Mouse (Mus musculus) lung, postnatal 0 days (tissue): Measurements from ENCODE around the gene Tor1aip1. TPM values are rescaled to one million over a fixed set of nuclear protein-coding genes. Genes with fewer than 3 reads are reported as not detected.

Experiments
- ATAC-seq: fragments of 200-750 bp; cut with Nextera tagmentation; 2 replicates; pipeline ENCODE4 v1.8.0; 2017; ENCODE audit warnings: moderate library complexity
- DNase-seq: peaks from one replicate; pipeline ENCODE4 v3.0.0-alpha.2; 2016; ENCODE audit warnings: low spot score
- H3K27ac ChIP-seq: fragments of 300-500 bp; sonication (generic); 2 replicates; pipeline ENCODE4 v1.5.1; 2014; ENCODE audit warnings: antibody characterized with exemption, mild to moderate bottlenecking, low read length, mixed read lengths
- H3K27me3 ChIP-seq: fragments of 300-500 bp; sonication (generic); replicated peaks from 2 replicates; pipeline ENCODE4 v1.6.1; 2014; ENCODE audit warnings: low read length, mixed read lengths; ENCODE audit not compliant: insufficient read depth
- H3K36me3 ChIP-seq: fragments of 300-500 bp; sonication (generic); 2 replicates; pipeline ENCODE4 v1.6.1; 2014; ENCODE audit warnings: low read length, mixed read lengths; ENCODE audit not compliant: insufficient read depth
- H3K4me1 ChIP-seq: fragments of 300-500 bp; sonication (generic); 2 replicates; pipeline ENCODE4 v1.6.1; 2014; ENCODE audit warnings: antibody characterized with exemption, low read depth, low read length, mixed read lengths; ENCODE audit not compliant: insufficient read depth
- H3K4me2 ChIP-seq: fragments of 300-500 bp; sonication (generic); replicated peaks from 2 replicates; pipeline ENCODE4 v1.6.1; 2014; ENCODE audit warnings: low read depth, mild to moderate bottlenecking, low read length, moderate library complexity, mixed read lengths
- H3K4me3 ChIP-seq: fragments of 300-500 bp; sonication (generic); 2 replicates; pipeline ENCODE4 v1.5.1; 2014; ENCODE audit warnings: low read depth, low read length
- H3K9ac ChIP-seq: fragments of 300-500 bp; sonication (generic); replicated peaks from 2 replicates; pipeline ENCODE4 v1.6.1; 2014; ENCODE audit warnings: low read depth, mild to moderate bottlenecking
- H3K9me3 ChIP-seq: fragments of 300-500 bp; sonication (generic); 2 replicates; pipeline ENCODE4 v1.6.1; 2016; ENCODE audit warnings: low read length, mixed read lengths
- CTCF ChIP-seq: IDR thresholded peaks from 2 replicates; pipeline ENCODE4 v1.5.1; 2016; ENCODE audit warnings: antibody characterized with exemption, mild to moderate bottlenecking
- EP300 ChIP-seq: IDR thresholded peaks from 2 replicates; pipeline ENCODE4 v1.6.1; 2016; ENCODE audit warnings: antibody characterized with exemption, mild to moderate bottlenecking, control low read depth
- WGBS: fragments of 180-500 bp; shearing (Covaris S2); extraction: QIAGEN DNeasy Blood & Tissue Kit; methylation state at CpG from one replicate; pipeline ENCODE4 v1.1.7; 2014; 5-methylcytosine and 5-hydroxymethylcytosine counted together
- polyA plus RNA-seq: library from polyadenylated mRNA; unstranded; fragments of >200 nt; fragmentation: Nextera tagmentation; extraction: Ambion mirVana; gene quantifications from 2 replicates; pipeline ENCODE4 v1.2.1, GENCODE M21; 2015

The Tor1aip1 gene
- polyA plus RNA-seq, 1 experiment from 2014 or later: 54.8 TPM

- Histone ChIP-seq H3K4me1 (no peaks in the 10 kb centered on the region), H3K4me3 (peak overlapping the region; percentile 99), H3K4me2 (peak overlapping the region; percentile 64), H3K27me3 (no peaks in the 10 kb centered on the region), H3K27ac (peak overlapping the region; percentile 97), H3K9me3 (no peaks in the 10 kb centered on the region), H3K9ac (peak overlapping the region; percentile 63), H3K36me3 (no peaks in the 10 kb centered on the region)
- TF ChIP-seq CTCF: peak; percentile 45
- TF ChIP-seq EP300: no peak
- WGBS: 4% methylated on average over 19 of the region's 19 CpGs
- DNase-seq (peak; percentile 42), ATAC-seq (no peak)
These were observed 62.4 kb downstream of the Tor1aip1 start for GRCm38 (mm10) chr1:155973719-155974379.

GRCm38 (mm10) chr1:155973068-155973718 is 63.1 kb downstream of the Tor1aip1 start, which contains the start of gene Cep350:
Cep350 (minus strand) TSS chr1:155973255.
- no peaks in the 10 kb centered on the region for H3K9me3 ChIP-seq
- no peaks in the 10 kb centered on the region for H3K36me3 ChIP-seq
- ATAC-seq (peak; percentile 98), DNase-seq (peak; percentile 99)
- TF ChIP-seq CTCF: no peak
- TF ChIP-seq EP300: no peak
- H3K27ac ChIP-seq: peak within 1 kb of the TSS; percentile 97
- H3K27me3 ChIP-seq: no peaks in the 10 kb centered on the region
- H3K4me3 ChIP-seq: peak within 1 kb of the TSS; percentile 99
- H3K4me1 ChIP-seq: no peaks in the 10 kb centered on the region
- H3K9ac ChIP-seq: peak within 1 kb of the TSS; percentile 96
- peak within 1 kb of the TSS; percentile 79 for H3K4me2 ChIP-seq
- 3% methylated on average over 43 of the region's 57 CpGs for WGBS

DNA sequence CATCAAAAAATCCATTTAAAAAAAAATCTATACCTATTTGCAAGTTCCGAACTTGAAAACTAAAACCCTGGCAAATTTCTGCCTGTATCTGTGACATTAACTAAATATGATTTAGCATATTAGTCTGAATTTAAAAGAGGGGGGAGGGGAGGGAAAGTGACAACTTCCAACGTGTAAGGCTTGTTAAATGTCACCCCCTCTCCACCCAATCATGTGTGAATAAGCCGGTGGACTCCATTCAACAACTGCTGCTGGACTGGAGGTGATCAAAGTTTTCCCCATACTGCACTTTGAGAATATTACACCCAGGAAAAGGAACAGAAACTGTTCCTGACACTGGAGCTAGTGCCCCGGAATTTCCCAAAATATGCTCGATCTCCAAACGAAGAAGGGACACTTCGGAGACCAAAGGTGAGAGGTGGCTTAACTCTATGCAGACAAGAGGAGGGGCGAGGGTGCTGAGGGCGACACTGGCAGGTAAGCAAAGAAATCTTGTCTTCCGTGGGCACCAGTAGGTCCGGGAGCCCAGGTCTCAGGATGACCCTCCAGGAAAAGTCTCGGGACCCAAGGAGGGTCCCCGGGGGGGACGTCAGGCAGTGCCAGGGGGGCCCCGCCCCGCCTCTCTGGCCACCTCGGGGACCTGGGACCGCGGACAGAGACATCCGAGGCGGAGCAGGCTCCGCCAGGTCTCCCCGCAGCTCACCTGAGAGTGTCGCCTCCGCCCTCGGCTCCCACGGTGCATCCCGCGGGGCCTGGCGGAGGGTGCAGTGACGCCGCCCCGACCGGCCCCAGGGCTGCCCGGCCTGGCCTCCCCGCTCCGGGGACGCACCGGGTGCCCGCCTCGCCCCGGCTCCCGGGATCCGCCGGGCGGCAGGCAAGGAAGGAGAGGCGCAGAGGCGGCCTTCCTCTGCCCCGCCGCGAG is 63.9 kb downstream of the Tor1aip1 start:
- DNase-seq (peak; percentile 56), ATAC-seq (peak; percentile 52)
- Histone ChIP-seq H3K9me3 (no peaks in the 10 kb centered on the region), H3K36me3 (no peaks in the 10 kb centered on the region), H3K9ac (peak overlapping the region; percentile 96), H3K27me3 (no peaks in the 10 kb centered on the region), H3K4me3 (peak overlapping the region; percentile 99), H3K27ac (peak overlapping the region; percentile 97), H3K4me2 (peak overlapping the region; percentile 79), H3K4me1 (no peaks in the 10 kb centered on the region)
- WGBS: 6% methylated on average over 20 of the region's 51 CpGs
- no peak for TF ChIP-seq EP300
- no peak for TF ChIP-seq CTCF

Other genes starting within 250 kb of the Tor1aip1 start
- 58.1 and 62.9 TPM in 2 replicates for gene Qsox1, start 223.6 kb downstream of the Tor1aip1 start, polyA plus RNA-seq
- gene Cep350, start 63.2 kb downstream of the Tor1aip1 start, polyA plus RNA-seq: 9.3 and 11.0 TPM in 2 replicates
- gene Tor1aip2, start 1.1 kb downstream of the Tor1aip1 start, polyA plus RNA-seq: 55.2 and 58.3 TPM in 2 replicates
- 0.04 and 0.10 TPM in 2 replicates for gene Fam163a, start 168.5 kb upstream of the Tor1aip1 start, polyA plus RNA-seq